Mouse (Mus musculus) ES-E14 (cell line): ENCODE measurements at regions not wholly inside any gene's neighbourhood (a gene's known extent, or its start where the extent isn't known, plus 50 kb on each side); places are given as distances from the start of the nearest gene placed in this dataset.

Experiments used
- HCFC1 ChIP-seq: IDR thresholded peaks from 2 replicates; pipeline ENCODE4 v1.6.1; 2012; ENCODE audit warnings: low read length, inconsistent platforms, borderline replicate concordance; ENCODE audit not compliant: insufficient read depth
- ZC3H11A ChIP-seq: IDR thresholded peaks from 2 replicates; pipeline ENCODE4 v1.6.1; 2012; ENCODE audit warnings: low read depth, mild to moderate bottlenecking, inconsistent platforms, low read length, borderline replicate concordance

DNA sequence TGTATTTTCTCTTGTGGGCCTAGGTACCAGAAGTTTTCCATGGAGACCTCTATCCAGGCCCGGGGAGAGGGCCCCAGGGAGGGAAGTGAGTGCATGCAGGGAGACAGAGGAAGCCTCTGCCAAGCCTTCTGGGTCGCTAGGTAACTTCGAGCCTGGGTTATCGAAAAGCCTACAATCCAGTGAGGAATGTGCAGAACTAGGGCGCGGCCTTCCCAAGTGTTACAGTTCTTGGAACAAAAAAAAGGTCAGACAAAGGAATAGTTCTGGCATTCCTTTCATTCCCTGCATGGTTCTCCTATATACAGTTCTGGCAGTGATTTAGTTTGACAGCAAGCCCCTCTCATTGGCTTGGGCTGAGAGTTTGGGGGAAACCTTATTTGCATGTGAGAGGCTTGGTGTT, 294.6 kb upstream of the Anxa10 start:
- TF ChIP-seq ZC3H11A (no peak), HCFC1 (no peak)
